Mouse (Mus musculus) erythroblast, embryonic 14.5 days (primary cell): ENCODE data around the gene Gpatch3. TPM values are rescaled to one million over a fixed set of nuclear protein-coding genes. Genes with fewer than 3 reads are reported as not detected.

Experiments
- H3K27me3 ChIP-seq: 2 replicates; pipeline ENCODE4 v1.6.1; 2012; ENCODE audit warnings: inconsistent platforms; ENCODE audit not compliant: control insufficient read depth
- H3K36me3 ChIP-seq: 2 replicates; pipeline ENCODE4 v1.6.1; 2012; ENCODE audit warnings: mild to moderate bottlenecking, inconsistent platforms; ENCODE audit not compliant: control insufficient read depth
- H3K4me1 ChIP-seq: 2 replicates; pipeline ENCODE4 v1.6.1; 2012; ENCODE audit warnings: inconsistent platforms; ENCODE audit not compliant: control insufficient read depth
- H3K4me3 ChIP-seq: replicated peaks from 2 replicates; pipeline ENCODE3; 2012; ENCODE audit warnings: moderate library complexity, mild to moderate bottlenecking, inconsistent platforms
- H3K9me3 ChIP-seq: 2 replicates; pipeline ENCODE4 v1.6.1; 2012; ENCODE audit warnings: low read length, inconsistent platforms, mixed read lengths; ENCODE audit not compliant: control insufficient read depth
- GATA1 ChIP-seq: IDR thresholded peaks from 2 replicates; pipeline ENCODE4 v1.6.1; 2012; ENCODE audit warnings: low read length, inconsistent platforms, mixed read lengths
- TAL1 ChIP-seq: IDR thresholded peaks from 3 replicates; pipeline ENCODE4 v1.6.1; 2012; ENCODE audit warnings: low read length, inconsistent platforms, mixed read lengths
- polyA plus RNA-seq: library from polyadenylated mRNA; stranded (reverse); fragments of >175 nt; gene quantifications from 2 replicates; pipeline ENCODE4 v1.2.3, GENCODE M21; 2012

The Gpatch3 gene
- 1.2 and 1.6 TPM in 2 replicates for polyA plus RNA-seq

DNA sequence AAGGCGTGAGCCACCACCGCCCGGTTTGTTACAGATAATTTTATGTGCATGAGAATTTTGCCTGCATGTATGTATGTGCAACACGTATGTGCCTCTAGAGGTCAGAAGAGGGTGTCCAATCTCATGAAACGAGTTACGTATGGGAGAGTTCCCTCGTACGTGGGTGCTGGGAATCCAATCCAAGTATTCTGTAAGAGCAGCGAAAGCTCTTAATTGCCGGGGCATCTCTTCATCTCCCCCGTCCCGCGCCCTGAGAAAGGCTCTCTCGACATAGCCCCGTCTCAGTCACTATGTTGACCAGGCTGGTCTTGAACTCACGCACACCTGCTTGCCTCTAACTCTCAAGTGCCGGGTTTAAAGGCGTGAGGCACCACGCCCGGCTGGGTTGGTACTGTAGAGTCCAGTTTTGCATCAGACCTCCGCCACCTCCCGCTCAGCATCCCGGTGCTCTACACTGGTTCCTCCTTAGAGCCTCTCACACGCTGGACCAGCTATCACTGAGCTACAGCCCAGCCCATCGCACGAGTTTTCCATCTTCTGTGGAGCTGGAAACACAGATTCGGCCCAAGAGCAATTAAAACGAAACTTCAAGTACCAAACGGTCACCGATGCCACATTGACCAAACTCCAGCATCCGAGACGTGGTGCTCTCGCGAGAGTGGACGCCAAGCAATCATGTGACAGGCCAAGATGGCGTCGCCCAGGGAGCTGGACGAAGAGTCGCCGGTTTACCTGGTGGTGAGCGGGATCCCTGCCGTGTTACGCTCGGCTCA is at the start of gene Gpatch3:
Gene Gpatch3, plus strand, starts transcription at position 676 of the 773 bp plus-strand sequence.
- H3K4me1 ChIP-seq, result peaks cover 26% of the 10 kb centered on the region
- H3K27me3 ChIP-seq, result no peaks in the 10 kb centered on the region
- peaks cover 17% of the 10 kb centered on the region for H3K36me3 ChIP-seq
- no peak for TF ChIP-seq TAL1
- no peak for TF ChIP-seq GATA1
- H3K9me3 ChIP-seq, result 0 out of 2 replicates have a peak, but pooled peaks cover 2% of the 10 kb centered on the region
- H3K4me3 ChIP-seq, result peak within 1 kb of the TSS; percentile 88

DNA sequence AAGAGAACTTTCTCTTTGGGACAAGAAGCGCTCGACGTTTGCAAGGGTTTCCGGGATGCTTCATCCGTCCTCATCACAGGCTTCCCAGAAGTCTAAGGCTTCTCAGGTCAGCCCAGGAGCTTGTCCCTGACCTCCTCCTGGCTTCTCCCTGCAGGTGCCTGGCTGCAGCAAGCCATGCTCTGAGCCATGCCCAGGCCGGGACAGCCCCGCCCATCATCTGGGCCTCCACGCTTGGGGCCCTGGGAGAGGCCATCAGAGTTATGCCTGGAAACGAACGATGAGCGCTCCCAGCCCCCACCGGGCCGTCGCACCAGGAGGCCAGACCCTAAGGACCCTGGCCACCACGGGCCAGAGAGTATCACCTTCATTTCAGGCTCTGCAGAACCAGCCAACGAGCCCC is 46.8 kb upstream of the Gpatch3 start:
- no peak for TF ChIP-seq TAL1
- H3K36me3 ChIP-seq, result peaks cover 42% of the 10 kb centered on the region

DNA sequence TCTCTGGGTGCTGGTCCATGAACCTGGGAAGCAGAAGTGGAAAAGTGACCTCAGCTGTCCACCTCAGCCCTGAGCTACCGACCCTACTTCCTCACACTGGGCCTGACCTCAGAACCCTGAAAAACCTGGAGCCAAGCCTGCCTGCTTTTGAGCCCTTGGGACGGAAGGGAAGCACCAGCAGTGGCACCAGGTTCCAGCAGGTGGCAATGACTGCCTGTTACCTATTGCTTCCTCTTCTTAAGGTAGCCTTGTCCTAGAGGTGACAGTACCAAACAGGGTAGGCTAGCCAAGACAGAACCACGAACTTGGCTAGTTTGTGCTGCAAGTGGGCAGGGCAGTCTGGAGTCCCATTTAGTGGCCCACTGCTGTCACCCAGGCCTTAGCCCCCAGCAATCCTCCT is 41.8 kb upstream of the Gpatch3 start:
- no peaks in the 10 kb centered on the region for H3K9me3 ChIP-seq
- H3K4me3 ChIP-seq, result no peak overlapping the region
- peaks cover 7% of the 10 kb centered on the region for H3K4me1 ChIP-seq
- peaks cover 90% of the 10 kb centered on the region for H3K36me3 ChIP-seq
- no peaks in the 10 kb centered on the region for H3K27me3 ChIP-seq
- TF ChIP-seq TAL1 (no peak), GATA1 (no peak)

More for the DNA sequence above, 46.8 kb upstream of the Gpatch3 start:
- Histone ChIP-seq H3K27me3 (peaks cover 4% of the 10 kb centered on the region; the same call in 1 of the 2 replicates), H3K4me1 (peaks cover 8% of the 10 kb centered on the region), H3K4me3 (no peak overlapping the region), H3K9me3 (0 out of 2 replicates have a peak, but pooled peaks cover 2% of the 10 kb centered on the region)

DNA sequence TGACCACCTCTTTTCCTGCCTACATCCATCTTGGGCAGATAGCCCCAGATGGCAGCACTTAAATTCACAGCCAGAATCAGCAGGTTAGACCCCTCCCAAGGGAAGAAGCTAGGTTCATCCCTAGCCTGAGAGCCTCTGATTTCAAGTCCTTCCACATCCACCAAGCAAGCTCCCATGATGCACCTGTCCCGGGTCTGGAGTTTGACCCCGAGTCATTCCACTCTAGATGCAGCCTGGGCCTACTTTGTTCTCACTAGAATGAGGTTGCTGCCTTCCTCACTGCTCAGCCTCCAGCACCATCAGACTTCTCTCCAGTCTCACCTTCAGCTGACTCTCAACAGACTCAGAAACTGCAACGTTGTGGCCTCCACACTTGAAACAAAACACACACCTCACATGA is 38.5 kb upstream of the Gpatch3 start:
- no peak for TF ChIP-seq GATA1
- TF ChIP-seq TAL1, result no peak
- H3K36me3 ChIP-seq, result peaks cover 89% of the 10 kb centered on the region
- no peaks in the 10 kb centered on the region for H3K9me3 ChIP-seq
- H3K4me1 ChIP-seq, result no peaks in the 10 kb centered on the region
- H3K27me3 ChIP-seq, result no peaks in the 10 kb centered on the region
- no peak overlapping the region for H3K4me3 ChIP-seq

DNA sequence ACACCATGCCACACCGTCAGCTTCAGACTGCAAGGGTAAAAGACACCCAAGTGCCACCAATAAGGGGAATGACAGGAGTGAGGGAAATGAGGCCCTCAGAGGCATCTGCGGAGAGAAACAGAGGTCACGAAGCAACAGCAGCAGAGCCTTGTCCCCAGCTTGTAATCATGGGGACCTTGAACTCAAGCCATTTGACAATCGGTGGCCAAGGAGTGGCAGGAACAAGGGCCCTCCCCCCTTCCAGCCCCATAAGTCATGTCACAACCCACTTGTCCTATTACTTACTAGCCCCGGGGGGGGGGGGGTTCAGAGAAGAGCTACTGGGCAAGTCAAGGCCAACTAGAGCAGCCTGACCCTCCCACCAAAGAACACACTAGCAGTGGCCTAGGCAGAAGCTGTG is 37.9 kb upstream of the Gpatch3 start:
- H3K36me3 ChIP-seq, result peaks cover 88% of the 10 kb centered on the region
- no peak overlapping the region for H3K4me3 ChIP-seq
- no peaks in the 10 kb centered on the region for H3K27me3 ChIP-seq
- H3K4me1 ChIP-seq, result no peaks in the 10 kb centered on the region
- TF ChIP-seq GATA1 (no peak), TAL1 (no peak)
- H3K9me3 ChIP-seq, result no peaks in the 10 kb centered on the region

DNA sequence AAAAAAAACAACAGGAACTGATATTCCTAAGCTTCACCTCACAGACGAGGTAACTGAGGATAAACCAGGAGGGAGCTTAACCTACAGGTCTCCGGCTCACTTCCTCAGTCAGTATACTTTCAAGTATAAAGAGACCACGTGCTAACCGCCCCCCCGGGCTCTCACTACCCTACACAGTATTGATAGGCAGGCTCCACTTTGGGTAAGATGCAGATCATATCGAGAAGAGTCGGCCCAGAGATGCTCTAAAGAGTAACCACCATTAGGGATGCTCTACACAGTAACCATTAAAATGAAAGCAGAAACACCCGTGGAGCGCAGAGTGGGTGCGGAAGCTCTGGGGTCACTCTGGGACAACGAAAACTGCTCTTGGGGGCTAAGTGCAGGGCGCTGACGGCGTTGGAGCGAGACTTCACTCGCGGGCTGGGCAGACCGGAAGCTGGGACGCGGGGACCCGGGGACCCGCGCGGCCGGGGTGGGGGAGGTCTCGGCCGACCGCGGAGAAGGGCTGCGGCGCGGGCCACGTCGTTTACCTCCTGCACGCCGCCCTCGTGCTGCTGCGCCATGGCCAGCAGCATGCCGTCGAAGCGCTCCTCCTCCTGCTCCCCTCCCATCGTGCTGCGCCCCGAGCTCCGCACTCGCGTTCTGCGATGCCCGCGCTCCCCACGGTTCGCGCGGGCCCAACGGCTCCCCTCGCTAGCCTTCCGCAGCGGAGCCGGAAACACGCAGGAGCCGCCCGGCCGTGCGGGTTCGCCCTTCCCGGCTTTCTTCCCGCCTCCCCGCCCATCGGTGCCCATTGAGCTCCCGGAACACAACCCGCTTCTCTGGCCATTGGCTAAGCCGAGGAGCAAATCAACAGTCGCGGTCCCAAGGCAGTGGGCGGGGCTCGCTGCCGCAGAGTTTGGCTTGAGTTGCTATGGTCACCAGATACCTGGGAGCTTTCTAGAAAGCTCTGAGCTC is 29.0 kb upstream of the Gpatch3 start, which contains the start of gene Nudc:
Gene Nudc, minus strand, starts transcription at position 725 of the 960 bp plus-strand sequence.
- H3K36me3 ChIP-seq, result peaks cover 26% of the 10 kb centered on the region
- TF ChIP-seq GATA1 (no peak), TAL1 (no peak)
- peak within 1 kb of the TSS; percentile 89 for H3K4me3 ChIP-seq
- H3K4me1 ChIP-seq, result peaks cover 26% of the 10 kb centered on the region
- peaks cover 3% of the 10 kb centered on the region; the same call in 1 of the 2 replicates for H3K9me3 ChIP-seq
- H3K27me3 ChIP-seq, result no peaks in the 10 kb centered on the region

DNA sequence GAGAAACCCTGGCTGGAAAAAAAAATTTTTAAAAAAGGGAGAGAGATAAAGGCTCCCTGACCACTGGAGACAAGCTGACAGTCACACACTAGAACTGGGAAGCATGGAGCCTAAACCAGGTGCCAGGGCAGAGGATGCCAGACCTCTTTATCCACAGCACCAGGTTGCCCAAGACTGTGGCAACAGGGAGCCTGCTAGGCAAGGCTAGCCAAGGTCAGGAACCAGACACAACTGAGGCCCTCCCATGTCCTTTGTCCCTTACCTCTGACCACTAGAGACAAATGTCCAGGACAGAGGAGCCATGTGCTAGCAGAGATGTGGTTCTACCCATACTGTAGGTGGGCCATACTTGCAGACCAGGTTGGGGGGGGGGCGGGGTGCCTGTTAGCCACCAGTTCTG is 22.5 kb upstream of the Gpatch3 start:
- peaks cover 3% of the 10 kb centered on the region; the same call in 1 of the 2 replicates for H3K9me3 ChIP-seq
- H3K27me3 ChIP-seq, result peaks cover 14% of the 10 kb centered on the region; the same call in 1 of the 2 replicates
- H3K36me3 ChIP-seq, result no peaks in the 10 kb centered on the region
- no peak for TF ChIP-seq TAL1
- TF ChIP-seq GATA1, result no peak
- H3K4me3 ChIP-seq, result no peak overlapping the region
- peaks cover 3% of the 10 kb centered on the region for H3K4me1 ChIP-seq

DNA sequence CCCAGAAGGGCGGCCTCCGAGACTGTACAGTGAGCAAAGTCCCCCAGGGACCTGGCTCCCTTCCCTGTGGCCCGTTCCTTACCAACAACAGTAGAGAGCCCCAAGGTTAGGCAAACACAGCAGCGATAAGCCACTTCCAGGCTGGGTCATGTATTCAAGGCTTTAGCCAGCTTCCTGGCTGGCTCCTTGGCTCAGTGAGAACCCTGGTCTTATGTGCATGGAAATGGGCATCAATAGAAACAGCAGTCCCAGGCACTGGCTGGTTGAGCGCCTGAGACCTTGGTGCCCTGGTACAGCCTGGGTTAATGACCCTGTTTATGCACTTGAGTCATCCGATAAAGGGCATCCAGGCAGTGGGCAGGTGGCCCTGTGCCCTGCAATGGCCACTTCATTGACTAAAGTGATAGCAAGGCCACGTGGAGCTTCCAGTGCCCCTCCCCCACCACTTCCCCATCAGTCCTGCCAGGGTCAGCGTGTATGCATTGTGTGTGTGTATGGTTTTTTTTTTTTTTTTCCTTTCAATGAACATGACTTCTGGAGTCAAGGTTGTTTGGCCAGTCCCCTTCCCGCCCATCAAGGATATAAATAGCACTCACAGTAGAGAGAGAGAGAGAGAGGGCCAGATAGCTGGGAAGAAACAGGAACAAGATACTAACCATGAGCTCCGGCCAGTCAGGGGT is 21.6 kb upstream of the Gpatch3 start, which contains the start of gene Nr0b2:
Gene Nr0b2, plus strand, starts transcription at position 609 of the 680 bp plus-strand sequence.
- Histone ChIP-seq H3K4me3 (no peak within 1 kb of the TSS), H3K9me3 (peaks cover 3% of the 10 kb centered on the region; the same call in 1 of the 2 replicates), H3K36me3 (no peaks in the 10 kb centered on the region), H3K27me3 (peaks cover 14% of the 10 kb centered on the region; the same call in 1 of the 2 replicates), H3K4me1 (peaks cover 3% of the 10 kb centered on the region)
- TF ChIP-seq GATA1, result no peak
- TF ChIP-seq TAL1, result no peak
